Mouse (Mus musculus) lung, postnatal 0 days (tissue): ENCODE results near the gene Ferd3l.

ENCODE experiments used
- CTCF ChIP-seq: IDR thresholded peaks from 2 replicates; pipeline ENCODE4 v1.5.1; 2016; ENCODE audit warnings: antibody characterized with exemption, mild to moderate bottlenecking
- EP300 ChIP-seq: IDR thresholded peaks from 2 replicates; pipeline ENCODE4 v1.6.1; 2016; ENCODE audit warnings: antibody characterized with exemption, mild to moderate bottlenecking, control low read depth

- no peak for TF ChIP-seq CTCF
- no peak for TF ChIP-seq EP300
These were observed 40.6 kb downstream of the Ferd3l start for GRCm38 (mm10) chr12:33968898-33969178.
